Mouse (Mus musculus): ENCODE data around the gene Dpp10.

DNA sequence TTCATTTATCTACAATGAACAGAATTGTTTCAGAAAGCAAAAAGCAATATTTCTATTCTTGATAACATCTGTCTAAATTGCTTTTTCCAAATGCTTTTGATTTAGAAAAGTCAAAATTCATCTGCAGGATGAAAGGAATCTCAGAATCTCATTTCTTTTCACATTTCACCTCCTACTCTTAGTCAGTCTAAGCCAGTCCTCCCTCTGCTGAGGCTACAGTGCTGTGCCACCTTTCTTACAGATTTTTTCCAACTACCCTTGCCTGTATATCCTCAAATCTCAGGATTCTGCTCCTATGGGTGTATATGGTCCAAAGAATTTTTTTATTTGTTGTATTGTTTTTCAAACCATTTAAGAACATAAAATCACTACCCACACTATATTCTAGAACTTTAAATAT is 289.3 kb downstream of the Dpp10 start:
- TF ChIP-seq CTCF (IDR thresholded peaks at IDR 0.05; ENCODE audit: low read depth) = no peak
- no peak for TF ChIP-seq EP300 (IDR thresholded peaks at IDR 0.05; ENCODE audit: low read depth)

Measured in liver, embryonic 14.5 days (tissue).